Mouse (Mus musculus) macrophage (primary cell): ENCODE measurements around the gene Zfp689. TPM values are rescaled to one million over a fixed set of nuclear protein-coding genes. Genes with fewer than 3 reads are reported as not detected.
"Not testable (repeated sequence)": the region's sequence is repeated elsewhere in the genome, so short reads cannot be mapped to it uniquely, and the experiment has no call there.

Experiments used
- H3K27ac ChIP-seq: fragments of 350-480 bp; formaldehyde crosslinking; 2 replicates; pipeline ENCODE4 v1.9.0; 2021
- H3K36me3 ChIP-seq: fragments of 350-480 bp; formaldehyde crosslinking; 2 replicates; pipeline ENCODE4 v1.9.0; 2021; ENCODE audit errors: inconsistent target
- H3K4me3 ChIP-seq: fragments of 350-480 bp; formaldehyde crosslinking; 2 replicates; pipeline ENCODE4 v1.9.0; 2021; ENCODE audit errors: inconsistent target
- H3K79me2 ChIP-seq: fragments of 350-480 bp; formaldehyde crosslinking; 2 replicates; pipeline ENCODE4 v1.9.0; 2021; ENCODE audit errors: inconsistent target
- WGBS: methylation state at CpG from one replicate; pipeline ENCODE4 v1.1.7; 2026; ENCODE audit warnings: inconsistent platforms; ENCODE audit not compliant: missing documents; 5-methylcytosine and 5-hydroxymethylcytosine counted together
- polyA plus RNA-seq: library from polyadenylated mRNA; stranded (reverse); fragments of 250-400 nt; gene quantifications from 3 replicates; pipeline ENCODE4 v1.2.4, GENCODE M21; 2018; ENCODE audit warnings: inconsistent platforms

Gene Zfp689
- polyA plus RNA-seq, 1 experiment from 2014 or later: 1.0 TPM

DNA sequence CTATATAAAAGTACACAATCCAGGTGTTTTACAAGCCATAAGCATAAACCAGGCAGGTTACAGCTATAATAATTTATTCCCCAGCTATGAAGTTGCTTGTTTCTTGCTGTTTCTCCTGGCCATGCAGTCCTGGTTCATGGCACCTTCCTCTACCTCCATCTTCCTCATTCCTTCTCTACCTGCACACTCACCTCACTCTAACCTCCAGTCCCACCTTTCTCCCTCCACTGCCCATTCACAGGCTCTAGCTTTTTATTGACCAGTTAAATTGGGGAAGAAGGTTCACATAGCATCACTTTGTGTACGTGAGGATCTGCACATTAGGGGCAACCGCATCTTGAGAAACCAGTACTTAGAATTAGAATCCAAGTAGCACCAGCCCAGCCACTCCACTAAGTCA is 4.1 kb upstream of the Zfp689 start:
- Histone ChIP-seq H3K36me3 (no peaks in the 10 kb centered on the region), H3K27ac (no peak overlapping the region), H3K79me2 (peaks cover 35% of the 10 kb centered on the region; the same call in 1 of the 2 replicates), H3K4me3 (no peak overlapping the region)
- WGBS: 92% methylated on average over 2 of the region's 2 CpGs

DNA sequence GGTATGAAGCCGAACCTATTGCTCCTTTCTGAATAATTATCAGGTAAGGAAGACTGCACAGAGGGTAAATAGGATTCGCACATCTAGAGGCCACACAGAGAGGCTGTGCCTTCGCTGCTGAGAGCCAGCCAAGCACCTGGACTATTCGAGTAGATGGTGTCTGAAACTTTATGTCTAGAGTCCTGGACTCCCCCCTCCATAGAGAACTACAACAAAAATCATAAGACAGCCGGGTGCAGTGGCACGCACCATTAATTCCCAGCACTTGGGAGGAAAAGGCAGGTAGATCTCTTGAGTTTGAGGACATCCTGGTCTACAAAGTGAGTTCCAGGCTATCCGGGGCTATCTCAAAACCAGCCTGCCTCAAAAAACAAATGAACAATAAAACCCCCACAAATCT is 1.0 kb upstream of the Zfp689 start:
- Histone ChIP-seq H3K36me3 (no peaks in the 10 kb centered on the region), H3K4me3 (peak overlapping the region; percentile 89), H3K27ac (no peak overlapping the region), H3K79me2 (peaks cover 35% of the 10 kb centered on the region; the same call in 1 of the 2 replicates)
- WGBS: 94% methylated on average over 7 of the region's 7 CpGs

DNA sequence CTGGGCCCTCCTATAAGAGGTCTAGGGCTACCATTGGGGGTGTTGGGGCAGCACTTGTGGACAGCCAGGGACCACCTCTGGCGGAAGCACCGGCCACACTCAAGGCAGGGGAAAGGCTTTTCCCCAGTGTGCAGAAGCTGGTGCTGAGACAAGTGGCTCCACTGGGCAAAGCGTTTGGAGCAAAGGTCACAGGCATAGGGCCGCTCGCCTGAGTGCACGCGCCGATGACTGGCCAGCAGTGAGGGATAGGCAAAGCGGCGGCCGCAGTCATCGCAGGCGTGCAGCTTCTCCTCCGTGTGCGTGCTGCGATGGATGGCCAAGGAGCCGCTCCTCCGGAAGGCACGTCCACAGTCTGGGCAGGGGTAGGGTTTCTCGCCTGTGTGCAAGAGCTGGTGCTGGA is 5.0 kb downstream of the Zfp689 start:
- Histone ChIP-seq H3K79me2 (no peaks in the 10 kb centered on the region), H3K36me3 (peaks cover 7% of the 10 kb centered on the region; the same call in 1 of the 2 replicates), H3K4me3 (no peak overlapping the region), H3K27ac (no peak overlapping the region)
- 97% methylated on average over 17 of the region's 20 CpGs for WGBS

DNA sequence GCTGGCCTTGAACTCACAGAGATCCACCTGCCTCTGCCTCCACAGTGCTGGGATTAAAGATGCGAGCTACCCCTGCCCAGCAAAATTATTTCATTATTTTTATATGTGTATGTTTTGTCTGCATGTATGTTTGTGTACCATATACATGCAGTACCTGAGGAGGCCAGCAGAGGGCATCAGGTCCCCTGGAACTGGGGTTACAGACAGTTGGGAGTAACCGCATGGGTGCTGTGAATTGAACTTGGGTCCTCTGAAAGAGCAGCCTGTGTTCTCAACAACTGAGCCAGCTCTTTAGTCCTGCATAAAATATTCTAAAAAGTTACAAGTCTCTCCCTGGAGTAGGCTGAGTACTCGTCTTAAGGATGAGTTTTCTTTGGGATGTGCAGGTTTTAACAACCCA is 11.2 kb downstream of the Zfp689 start:
- no peak overlapping the region for H3K4me3 ChIP-seq
- H3K36me3 ChIP-seq: no peaks in the 10 kb centered on the region
- WGBS: 100% methylated on average over 2 of the region's 3 CpGs
- no peaks in the 10 kb centered on the region for H3K79me2 ChIP-seq
- no peak overlapping the region for H3K27ac ChIP-seq

DNA sequence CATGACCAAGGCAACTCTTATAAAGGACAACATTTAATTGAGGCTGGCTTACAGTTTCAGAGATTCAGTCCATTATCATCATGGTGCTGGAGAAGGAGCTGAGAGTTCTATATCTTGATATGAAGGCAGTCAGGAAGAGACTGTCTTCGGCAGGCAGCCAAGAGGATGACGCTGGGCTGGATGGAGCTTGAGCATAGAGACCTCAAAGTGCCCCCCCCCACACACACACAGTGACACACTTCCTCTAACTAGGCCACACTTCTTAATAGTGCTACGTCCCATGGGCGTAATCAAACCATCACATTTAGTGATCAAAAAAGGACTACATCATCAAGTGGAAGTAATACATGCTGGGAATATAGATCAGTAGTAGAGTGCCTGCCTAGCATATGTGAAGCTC is 13.8 kb downstream of the Zfp689 start:
- no peaks in the 10 kb centered on the region for H3K36me3 ChIP-seq
- no peak overlapping the region for H3K4me3 ChIP-seq
- 70% methylated on average over 4 of the region's 4 CpGs for WGBS
- no peaks in the 10 kb centered on the region for H3K79me2 ChIP-seq
- H3K27ac ChIP-seq: no peak overlapping the region

DNA sequence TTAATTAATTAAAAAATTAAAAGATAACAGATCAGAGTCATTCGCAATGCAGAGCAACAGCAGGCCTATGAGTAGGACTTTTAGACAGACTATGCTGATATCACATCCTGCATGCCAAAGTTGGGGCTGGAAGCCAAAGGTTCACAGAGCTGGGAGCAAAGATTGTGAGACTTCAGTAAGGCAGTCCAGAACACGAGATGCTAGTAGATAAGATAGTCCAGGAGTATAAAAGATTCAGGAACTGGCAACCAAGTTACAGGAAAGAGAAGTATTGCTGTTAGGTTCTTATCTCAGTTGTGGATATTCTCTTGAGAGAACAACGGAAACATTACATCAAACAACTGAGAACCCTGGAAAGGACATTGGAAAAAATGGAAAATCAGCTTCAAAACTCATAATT is 22.6 kb downstream of the Zfp689 start:
- Histone ChIP-seq H3K27ac (no peak overlapping the region), H3K4me3 (no peak overlapping the region), H3K79me2 (peaks cover 2% of the 10 kb centered on the region; the same call in 1 of the 2 replicates), H3K36me3 (no peaks in the 10 kb centered on the region)
- 68% methylated on average over 3 of the region's 3 CpGs for WGBS

DNA sequence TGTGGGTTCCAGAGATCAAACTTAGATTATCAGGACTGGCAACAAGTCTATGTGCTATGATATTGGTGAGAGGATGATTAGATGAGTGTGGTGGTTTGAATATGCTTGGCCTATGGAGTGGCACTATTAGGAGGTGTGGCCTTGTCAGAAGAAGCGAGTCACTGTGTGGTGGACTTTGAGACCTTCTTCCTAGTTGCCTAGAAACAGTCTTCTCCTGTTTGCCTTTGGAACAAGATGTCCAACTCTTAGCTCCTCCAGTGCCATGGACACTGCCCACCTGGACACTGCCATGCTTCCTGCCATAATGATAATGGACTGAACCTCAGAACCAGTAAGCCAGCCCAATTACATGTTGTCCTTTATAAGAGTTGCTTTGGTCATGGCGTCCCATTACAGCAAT is 23.0 kb downstream of the Zfp689 start:
- no peaks in the 10 kb centered on the region for H3K36me3 ChIP-seq
- H3K4me3 ChIP-seq: no peak overlapping the region
- peaks cover 6% of the 10 kb centered on the region; the same call in 1 of the 2 replicates for H3K79me2 ChIP-seq
- H3K27ac ChIP-seq: no peak overlapping the region
- WGBS: 96% methylated on average over 2 of the region's 2 CpGs

DNA sequence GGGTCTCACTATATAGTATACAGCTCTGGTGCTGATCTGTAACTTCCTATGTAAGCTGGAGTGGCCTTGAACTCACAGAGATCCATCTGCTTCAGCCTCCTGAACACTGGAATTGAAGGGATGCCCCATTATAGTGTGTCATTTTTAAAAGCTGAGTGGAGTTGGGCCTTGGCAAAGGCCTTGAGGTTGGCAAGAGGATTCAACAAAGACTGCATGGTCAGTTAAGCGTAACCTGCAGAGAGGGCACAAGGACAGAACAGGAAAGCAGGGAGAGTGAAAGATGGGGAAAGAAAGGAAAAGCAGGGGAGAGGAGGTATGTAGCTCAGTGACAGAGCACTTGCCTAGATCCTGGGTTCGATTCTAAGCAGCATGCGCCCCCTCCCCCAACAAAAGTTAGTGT is 23.7 kb downstream of the Zfp689 start:
- Histone ChIP-seq H3K4me3 (no peak overlapping the region), H3K79me2 (peaks cover 8% of the 10 kb centered on the region; the same call in 1 of the 2 replicates), H3K36me3 (no peaks in the 10 kb centered on the region), H3K27ac (no peak overlapping the region)
- 85% methylated on average over 3 of the region's 3 CpGs for WGBS

DNA sequence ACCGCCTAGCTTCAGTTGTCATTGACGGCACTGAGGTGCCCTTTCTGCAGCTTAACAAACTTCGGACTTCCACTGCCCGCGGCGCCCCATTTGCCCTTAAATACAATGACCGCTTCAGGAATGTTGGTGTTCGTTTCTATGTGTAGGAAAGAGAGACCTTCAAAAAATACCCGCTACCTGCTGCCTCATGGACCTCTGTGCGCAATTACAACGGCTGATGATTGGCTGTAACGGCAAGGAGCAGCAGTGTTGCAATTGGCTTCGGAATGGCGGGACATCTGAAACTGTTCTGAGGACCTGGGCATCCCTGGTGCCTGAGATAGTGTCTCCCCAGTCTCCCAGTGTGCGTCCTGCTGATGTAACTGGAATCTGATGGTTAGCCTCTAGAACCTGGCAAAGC is 26.7 kb downstream of the Zfp689 start:
- under 1% methylated on average over 15 of the region's 15 CpGs for WGBS

DNA sequence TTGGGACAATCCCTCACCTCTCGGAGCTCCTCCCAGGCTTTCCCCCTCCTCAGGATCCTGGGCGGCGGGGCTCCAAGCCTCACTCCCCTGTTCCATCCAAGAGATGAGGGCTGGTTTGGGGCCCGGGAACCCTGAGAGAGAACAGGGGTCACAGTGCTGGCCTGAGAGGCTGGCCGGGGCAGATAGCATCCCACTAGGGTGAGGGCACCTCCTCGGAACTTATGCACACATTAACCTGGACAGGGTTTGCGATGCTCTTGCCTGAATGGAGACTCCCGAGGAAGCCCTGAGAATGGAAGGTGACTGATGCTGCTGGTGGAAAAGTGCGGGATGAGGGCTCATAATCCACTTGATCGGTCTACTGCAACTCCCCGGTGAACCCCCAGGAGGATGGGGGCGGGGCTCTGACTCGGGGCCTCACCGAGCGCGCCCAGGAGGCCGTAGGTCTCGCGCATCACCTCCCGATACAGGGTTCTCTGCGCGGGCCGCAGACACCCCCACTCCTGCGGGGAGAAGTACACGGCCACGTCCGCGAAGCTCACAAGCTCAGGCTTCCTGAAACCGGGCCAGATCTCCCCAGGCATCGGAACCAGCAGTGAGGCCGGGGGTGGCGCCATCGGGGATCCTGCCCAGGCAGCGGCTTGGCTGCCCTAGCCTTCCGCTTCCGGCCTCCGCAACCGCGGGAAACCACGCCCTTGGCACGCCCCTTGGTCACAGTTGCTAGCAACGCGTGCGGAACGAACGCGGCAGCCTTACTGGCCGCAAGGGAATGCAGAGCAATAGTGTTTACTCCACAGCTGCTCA is 27.4 kb downstream of the Zfp689 start, which contains the start of gene Zfp688:
Gene Zfp688, minus strand, starts transcription at position 681 of the 804 bp plus-strand sequence.
- Histone ChIP-seq H3K36me3 (no peaks in the 10 kb centered on the region), H3K79me2 (peaks cover 8% of the 10 kb centered on the region; the same call in 1 of the 2 replicates), H3K4me3 (peak within 1 kb of the TSS; percentile 83), H3K27ac (peak within 1 kb of the TSS; percentile 45; the same call in 1 of the 2 replicates)
- 2% methylated on average over 42 of the region's 48 CpGs for WGBS

More for the DNA sequence above, 26.7 kb downstream of the Zfp689 start:
- no peak overlapping the region for H3K27ac ChIP-seq
- H3K4me3 ChIP-seq: peak overlapping the region; percentile 83
- H3K36me3 ChIP-seq: no peaks in the 10 kb centered on the region
- peaks cover 8% of the 10 kb centered on the region; the same call in 1 of the 2 replicates for H3K79me2 ChIP-seq

DNA sequence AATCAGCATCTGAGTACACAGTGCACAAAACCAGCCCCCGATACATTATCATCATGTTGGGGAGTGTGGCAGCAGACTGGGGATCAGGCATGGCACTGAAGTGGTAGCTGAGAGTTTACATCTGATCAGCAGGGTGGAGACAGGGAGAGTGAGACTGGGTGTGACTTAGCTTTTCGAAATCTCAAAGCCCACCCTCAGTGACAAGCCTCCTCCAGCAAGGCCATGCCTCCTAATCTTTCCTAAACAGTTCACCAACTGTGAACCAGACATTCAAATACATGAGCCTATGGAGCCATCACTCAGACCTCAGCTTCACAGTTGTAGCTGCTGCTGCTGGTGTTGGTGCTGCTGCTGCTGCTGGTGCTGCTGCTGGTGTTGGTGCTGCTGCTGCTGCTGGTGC is 37.5 kb downstream of the Zfp689 start:
- no peaks in the 10 kb centered on the region for H3K79me2 ChIP-seq
- no peak overlapping the region for H3K27ac ChIP-seq
- no peaks in the 10 kb centered on the region for H3K36me3 ChIP-seq
- no peak overlapping the region for H3K4me3 ChIP-seq
- WGBS: 95% methylated on average over 2 of the region's 2 CpGs

DNA sequence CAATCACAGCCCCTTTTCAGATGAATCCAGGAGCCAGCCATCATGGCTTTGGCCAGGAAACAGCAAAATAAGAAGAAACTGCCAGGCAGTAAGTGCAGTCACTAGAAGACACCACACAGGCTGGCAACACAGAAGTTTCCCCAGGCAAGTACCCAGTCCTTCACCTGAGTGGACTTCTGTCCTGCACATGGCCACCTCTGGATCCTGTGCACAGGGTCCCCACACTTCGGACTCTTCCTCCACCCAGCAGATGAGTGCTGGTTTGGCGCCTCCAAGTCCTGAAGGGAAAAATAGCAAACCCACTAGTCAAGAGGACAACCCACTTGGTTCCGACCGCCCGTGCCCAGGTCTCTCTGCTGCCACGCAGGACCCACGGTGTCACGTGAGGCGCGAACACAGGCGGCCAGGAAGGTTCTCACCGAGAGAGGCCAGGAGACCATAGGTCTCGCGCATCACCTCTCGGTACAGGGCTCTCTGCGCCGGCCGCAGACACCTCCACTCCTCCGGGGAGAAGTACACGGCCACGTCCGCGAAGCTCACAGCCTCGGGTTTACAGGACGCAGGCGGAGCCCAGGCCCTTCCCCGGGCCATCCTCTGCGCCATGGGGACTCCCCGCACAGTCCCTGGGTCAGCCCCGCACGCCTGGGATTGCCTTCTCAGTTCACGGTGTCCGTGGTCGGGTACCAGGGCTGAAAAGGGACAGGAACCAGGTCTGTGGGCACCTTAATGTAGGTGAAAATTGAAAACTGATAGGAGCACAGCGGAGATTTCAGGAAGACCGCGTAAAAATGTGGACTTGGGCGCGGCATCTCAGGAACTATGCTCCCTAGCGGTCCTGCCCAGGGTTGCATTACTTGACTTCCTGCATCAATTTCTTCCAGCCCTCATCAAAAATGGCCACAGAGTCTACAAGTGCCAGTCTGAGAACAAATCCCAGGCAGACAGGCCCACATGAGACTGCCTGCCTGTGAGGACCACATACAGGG is 42.7 kb downstream of the Zfp689 start, which contains the start of gene Zfp764:
Gene Zfp764, minus strand, starts transcription at position 821 of the 986 bp plus-strand sequence.
- not testable (repeated sequence) for H3K79me2 ChIP-seq, H3K36me3 ChIP-seq
- Histone ChIP-seq H3K27ac (peak within 1 kb of the TSS; percentile 55), H3K4me3 (peak within 1 kb of the TSS; percentile 53)
- 3% methylated on average over 39 of the region's 40 CpGs for WGBS

DNA sequence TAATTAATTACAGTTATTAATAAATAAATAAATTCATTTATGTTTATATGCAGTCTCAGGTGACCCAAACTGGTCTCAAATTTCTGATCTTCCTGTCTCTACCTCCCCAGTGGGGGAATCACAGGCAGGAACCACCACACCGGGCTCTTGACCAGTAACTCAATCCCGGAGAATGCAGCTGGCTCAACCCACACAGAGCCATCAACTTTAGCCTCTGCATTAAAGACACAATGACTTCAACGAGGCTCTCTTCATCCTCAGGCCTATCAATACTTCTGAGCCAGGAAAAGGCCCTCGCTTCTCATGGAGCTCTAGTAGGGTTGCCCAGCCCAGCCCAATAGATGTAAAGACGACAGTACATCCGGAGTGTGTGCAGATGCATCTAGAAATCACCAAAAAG is 44.9 kb downstream of the Zfp689 start:
- not testable (repeated sequence) for H3K4me3 ChIP-seq, H3K27ac ChIP-seq, H3K79me2 ChIP-seq, H3K36me3 ChIP-seq
- WGBS: 95% methylated on average over 6 of the region's 6 CpGs

DNA sequence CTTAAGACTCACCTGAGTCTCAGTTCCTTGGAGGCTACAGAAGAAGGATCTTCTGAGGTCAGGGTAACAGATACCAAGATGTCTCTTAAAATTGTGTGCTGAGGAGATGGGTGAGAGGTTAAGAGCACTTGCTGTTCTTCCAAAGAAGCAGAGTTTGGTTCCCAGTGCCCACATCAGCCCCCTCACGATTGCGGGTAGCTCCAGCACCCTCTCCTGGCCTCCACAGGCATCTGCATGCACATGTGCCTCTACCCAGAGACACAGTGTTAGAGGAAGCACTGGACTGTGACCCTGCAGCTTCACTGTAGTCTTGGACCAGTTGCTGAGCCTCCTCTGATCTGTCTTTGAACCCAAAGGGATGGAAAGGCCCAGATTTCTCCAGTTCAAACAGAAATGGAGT is 46.0 kb downstream of the Zfp689 start:
- Histone ChIP-seq H3K4me3 (no peak overlapping the region), H3K27ac (no peak overlapping the region), H3K36me3 (no peaks in the 10 kb centered on the region), H3K79me2 (no peaks in the 10 kb centered on the region)
- 68% methylated on average over 2 of the region's 2 CpGs for WGBS
